Mouse (Mus musculus) kidney, adult 9 months (tissue): Measurements from ENCODE around the gene Vwa8.
A peak's percentile ranks its signal among the peaks of the same experiment; 100 is the strongest.

Source experiments
- DNase-seq: peaks from one replicate; pipeline ENCODE4 v3.0.0; 2022

The Vwa8 gene

DNA sequence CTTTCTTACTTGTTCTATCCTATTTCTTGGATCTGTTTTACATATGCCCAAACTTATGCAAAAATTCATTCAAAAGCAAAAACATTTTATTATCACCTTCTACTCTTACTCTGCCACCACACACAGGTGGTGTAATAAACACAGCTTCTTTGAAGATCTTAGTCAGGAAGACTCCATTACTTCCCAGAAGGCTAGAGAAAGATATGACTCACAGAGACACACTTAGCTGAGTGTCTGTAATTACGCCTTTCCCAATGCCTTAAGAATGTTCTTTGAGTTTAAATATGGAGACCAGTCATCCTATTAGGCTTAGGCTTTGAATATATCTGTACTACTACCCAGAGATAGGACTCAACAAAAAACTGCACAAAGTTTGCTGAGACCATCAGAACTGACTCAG is 338.1 kb downstream of the Vwa8 start:
- DNase-seq = no peak

DNA sequence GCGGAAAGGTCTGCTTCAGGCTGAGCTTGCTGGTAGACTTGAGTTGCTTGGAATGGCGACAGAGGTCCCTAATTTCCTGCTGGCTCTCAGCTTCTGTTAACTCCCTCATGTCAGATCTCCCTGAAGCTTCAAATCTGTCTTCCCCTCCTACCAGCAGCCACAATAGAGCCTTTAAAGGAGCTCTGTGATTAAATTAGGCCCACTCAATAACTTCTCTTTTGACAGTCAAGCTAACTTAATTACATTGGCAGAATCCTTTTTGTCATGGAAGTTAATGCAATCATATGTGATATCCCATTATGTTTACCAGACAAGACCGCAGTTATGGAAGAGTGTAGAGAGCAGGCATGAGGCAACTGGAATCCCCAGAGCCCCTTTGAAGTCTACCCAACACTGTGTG is 347.9 kb downstream of the Vwa8 start:
- DNase-seq = no peak

DNA sequence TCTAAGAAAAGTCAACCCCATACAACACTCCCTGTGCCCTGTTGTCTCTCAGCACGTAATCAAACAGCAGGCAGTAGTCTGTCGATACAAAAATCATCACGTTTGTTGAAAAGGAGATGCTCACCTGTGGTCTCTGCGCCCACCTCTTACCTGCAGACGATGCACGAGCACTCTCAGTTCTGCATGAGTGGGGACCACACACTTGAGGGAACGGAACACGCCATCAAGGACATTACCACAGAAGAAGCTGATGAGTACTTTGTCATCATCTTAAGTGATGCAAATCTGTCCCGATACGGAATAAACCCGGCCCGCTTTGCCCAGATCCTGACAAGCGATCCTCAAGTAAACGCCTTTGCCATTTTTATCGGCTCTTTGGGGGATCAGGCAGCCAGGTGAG is 349.2 kb downstream of the Vwa8 start:
- no peak for DNase-seq

GRCm38 (mm10) chr14:79200133-79200891 is 351.5 kb downstream of the Vwa8 start:
- DNase-seq = no peak

DNA sequence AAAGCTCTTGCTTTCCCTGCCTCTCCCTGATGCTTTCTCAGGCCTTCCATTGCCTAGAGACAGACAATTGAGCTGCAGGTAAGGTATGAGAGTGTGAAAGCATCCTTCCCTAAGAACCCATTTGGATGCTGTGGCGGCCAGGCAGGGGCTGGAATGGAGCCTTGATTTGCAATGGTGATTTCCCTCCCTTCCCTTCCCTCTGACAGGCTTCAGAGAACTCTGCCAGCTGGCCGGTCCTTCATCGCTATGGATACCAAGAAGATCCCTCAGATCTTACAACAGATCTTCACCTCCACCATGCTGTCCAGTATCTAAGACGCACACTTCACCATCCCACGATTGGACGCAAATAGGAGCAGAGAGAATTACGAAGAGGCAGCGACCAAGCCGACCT is 352.0 kb downstream of the Vwa8 start:
- no peak for DNase-seq

GRCm38 (mm10) chr14:79202722-79203362 is 354.0 kb downstream of the Vwa8 start:
- no peak for DNase-seq

GRCm38 (mm10) chr14:79203496-79204158 is 354.8 kb downstream of the Vwa8 start:
- no peak for DNase-seq

GRCm38 (mm10) chr14:79204866-79205265 is 356.0 kb downstream of the Vwa8 start:
- DNase-seq = no peak

- peak; percentile 50 for DNase-seq
Observed at GRCm38 (mm10) chr14:79206210-79206609, 357.4 kb downstream of the Vwa8 start.

GRCm38 (mm10) chr14:79208468-79208867 is 359.6 kb downstream of the Vwa8 start:
- DNase-seq = no peak

DNA sequence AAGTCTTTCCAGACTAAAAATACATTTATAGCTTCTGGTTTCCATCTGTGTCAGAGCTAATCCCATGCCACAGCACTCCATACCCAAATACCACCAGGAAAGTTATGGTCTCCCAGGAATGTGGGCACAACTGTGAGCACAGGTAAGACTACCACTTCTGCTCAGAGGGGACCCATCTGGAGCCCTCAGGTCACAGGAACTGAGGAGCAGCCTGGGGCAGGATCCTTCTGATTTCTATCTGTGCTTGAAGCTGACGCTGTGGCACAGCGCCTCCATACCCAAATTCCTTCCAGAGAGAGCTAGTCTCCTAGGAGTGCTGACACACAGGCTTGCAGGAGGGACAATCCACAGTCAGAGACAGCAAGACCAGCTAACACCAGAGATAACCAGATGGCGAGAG is 361.0 kb downstream of the Vwa8 start:
- no peak for DNase-seq

GRCm38 (mm10) chr14:79212380-79212991 is 363.6 kb downstream of the Vwa8 start:
- no peak for DNase-seq

DNA sequence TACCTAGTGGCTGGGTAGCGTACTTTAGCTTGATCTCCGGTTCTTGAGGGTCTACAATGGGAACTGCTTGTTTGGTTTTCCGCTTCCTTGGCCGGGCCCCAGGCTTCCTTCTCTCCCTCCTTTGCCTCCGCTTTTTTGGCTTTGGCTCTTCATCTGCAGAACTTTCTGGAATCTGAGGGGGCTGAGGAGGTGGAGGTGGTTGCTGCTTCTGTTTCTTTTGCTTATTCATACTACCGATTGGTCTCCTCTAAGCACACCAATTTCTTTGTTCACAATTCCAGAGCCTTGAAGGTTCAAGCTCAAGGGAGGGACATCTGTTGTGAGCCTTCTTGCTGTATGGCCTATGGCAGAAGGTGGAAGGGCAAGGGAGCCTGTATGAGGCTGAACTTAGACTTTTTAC is 365.3 kb downstream of the Vwa8 start:
- DNase-seq = no peak

- DNase-seq = no peak
Observed at GRCm38 (mm10) chr14:79214660-79215249, 365.9 kb downstream of the Vwa8 start.

- DNase-seq = no peak
Observed at GRCm38 (mm10) chr14:79216366-79216765, 367.5 kb downstream of the Vwa8 start.

DNA sequence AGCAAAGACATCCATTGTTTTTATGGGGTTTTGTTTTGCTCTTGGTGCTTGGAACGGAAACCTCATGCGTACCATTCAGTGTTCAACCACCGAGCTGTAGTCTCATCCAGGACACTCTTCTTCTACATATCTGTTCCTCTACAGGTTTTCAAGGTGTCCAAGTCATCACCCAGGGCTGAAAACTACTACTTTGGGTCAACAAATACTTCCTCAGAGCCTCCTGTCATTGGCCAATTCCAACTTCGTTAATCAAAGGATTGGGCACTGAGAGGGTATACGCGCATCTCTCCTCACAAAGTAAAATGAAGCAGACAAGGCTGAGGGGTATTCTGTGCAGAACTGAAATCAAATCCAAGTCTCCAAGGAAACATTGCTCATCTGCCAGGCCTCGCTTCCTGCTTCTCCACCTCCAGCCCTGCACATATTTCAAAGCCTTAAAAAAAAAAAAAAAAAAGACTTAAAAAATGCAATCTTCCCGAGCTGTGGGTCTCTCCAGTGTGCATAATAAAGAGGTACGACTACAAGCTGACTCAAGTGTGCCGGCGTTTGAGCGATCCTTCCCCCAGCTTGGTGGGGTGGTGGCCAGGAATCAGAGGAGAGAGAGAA is 374.7 kb downstream of the Vwa8 start:
- DNase-seq = no peak

DNA sequence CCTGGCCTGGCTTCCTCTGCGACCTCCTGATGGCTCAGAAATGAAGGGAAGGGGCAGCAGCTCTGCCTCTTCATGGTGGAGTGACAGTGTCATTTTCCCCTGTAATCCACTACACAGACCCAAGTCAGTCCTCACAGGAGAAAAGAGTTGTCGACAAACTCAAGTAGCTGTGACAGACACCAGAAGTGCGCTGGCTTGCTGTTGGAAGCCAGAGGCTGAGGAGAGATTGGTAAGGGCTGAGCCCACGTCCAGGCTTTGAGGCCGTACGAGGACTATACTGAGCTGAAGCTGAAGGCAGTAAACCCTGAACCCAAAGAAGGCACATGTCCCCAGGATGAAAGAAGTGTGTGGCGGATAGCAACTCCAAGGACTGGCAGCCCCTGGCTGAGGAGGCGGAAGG is 376.6 kb downstream of the Vwa8 start:
- DNase-seq = no peak

GRCm38 (mm10) chr14:79226056-79226455 is 377.2 kb downstream of the Vwa8 start:
- DNase-seq = no peak

- no peak for DNase-seq
Observed at GRCm38 (mm10) chr14:79226741-79227140, 377.9 kb downstream of the Vwa8 start.

GRCm38 (mm10) chr14:79227955-79228354 is 379.1 kb downstream of the Vwa8 start:
- peak; percentile 19 for DNase-seq

DNA sequence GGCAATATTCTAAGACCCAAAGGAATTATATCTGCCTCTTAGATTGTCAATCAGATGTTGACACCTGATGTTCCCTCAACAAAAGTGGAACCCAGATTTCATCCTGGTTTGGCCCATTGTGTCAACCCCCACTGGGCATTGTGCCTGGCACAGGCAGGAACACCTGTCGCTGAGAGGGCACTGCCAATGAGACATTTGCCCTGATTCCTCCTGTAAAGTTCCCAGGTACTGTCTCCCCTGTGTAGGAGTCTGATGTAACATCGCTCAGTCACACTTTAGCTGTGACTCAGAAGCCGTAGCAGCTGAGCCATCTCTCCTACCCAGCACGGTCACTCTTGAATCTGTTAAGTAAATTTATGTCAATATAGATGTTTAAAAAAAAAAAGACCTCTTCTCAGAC is 382.8 kb downstream of the Vwa8 start:
- no peak for DNase-seq

GRCm38 (mm10) chr14:79233697-79234096 is 384.8 kb downstream of the Vwa8 start:
- DNase-seq = no peak

GRCm38 (mm10) chr14:79234513-79234912 is 385.7 kb downstream of the Vwa8 start:
- DNase-seq = no peak
